Comparison of ENCODE assay signal across 24 mouse cellular contexts in genomic region chr5:140342880-140343279, GRCm38 (mm10). TPM values are rescaled to one million over a fixed set of nuclear protein-coding genes. Genes with fewer than 3 reads are reported as not detected.
DNase-seq lines count a peak whose midpoint lies in the region; ATAC-seq and TF ChIP-seq lines count a peak whose summit lies in the region.
"Had no signal": no experiment of that assay in that cellular context is flagged by ENCODE, and none has a peak within 500 bp of the region (broad histone marks: within the 10 kb centered on the region; RNA-seq: fewer than 3 reads in every experiment).

No protein-coding gene starts in this region.

- no peaks in the 10 kb centered on the region for H3K4me1 ChIP-seq in forebrain, postnatal 0 days (ENCODE audit: insufficient read depth)
- H3K4me1 ChIP-seq in forebrain, embryonic 14.5 days (ENCODE audit: control insufficient read depth, insufficient read depth, low read length) = no peaks in the 10 kb centered on the region
- no peaks in the 10 kb centered on the region for H3K4me1 ChIP-seq in intestine, postnatal 0 days (replicated peaks; ENCODE audit: control insufficient read depth, insufficient read depth, low read length)
- H3K4me1 ChIP-seq in intestine, embryonic 16.5 days (ENCODE audit: control insufficient read depth, insufficient read depth, low read length) = no peaks in the 10 kb centered on the region
- no peaks in the 10 kb centered on the region for H3K4me1 ChIP-seq in liver, postnatal 0 days (ENCODE audit: insufficient read depth)
- no peaks in the 10 kb centered on the region for H3K4me1 ChIP-seq in liver, embryonic 11.5 days (replicated peaks; ENCODE audit: control insufficient read depth, insufficient read depth, low read length)
- H3K4me1 ChIP-seq: embryonic facial prominence, embryonic 13.5 days; forebrain, embryonic 10.5 days; hindbrain, embryonic 15.5 days; limb, embryonic 15.5 days; midbrain, embryonic 12.5 days had no signal

- TF ChIP-seq EP300 in liver, postnatal 0 days (IDR thresholded peaks at IDR 0.05; ENCODE audit: low read depth) = no peak

- WGBS in forebrain, postnatal 0 days = 86% methylated on average over 4 of the region's 4 CpGs
- WGBS in forebrain, embryonic 14.5 days = 90% methylated on average over 4 of the region's 4 CpGs
- 80% methylated on average over 4 of the region's 4 CpGs for WGBS in intestine, postnatal 0 days
- WGBS in intestine, embryonic 16.5 days = 82% methylated on average over 4 of the region's 4 CpGs
- WGBS in liver, postnatal 0 days (ENCODE audit: insufficient replicate concordance) = 83% methylated on average over 4 of the region's 4 CpGs
- WGBS in liver, embryonic 11.5 days = 82% methylated on average over 4 of the region's 4 CpGs

- H3K4me3 ChIP-seq in forebrain, postnatal 0 days (ENCODE audit: low read depth, low read length) = no peak overlapping the region
- no peak overlapping the region for H3K4me3 ChIP-seq in forebrain, embryonic 14.5 days (ENCODE audit: low read depth, low read length)
- H3K4me3 ChIP-seq in intestine, postnatal 0 days (ENCODE audit: low read depth, low read length) = no peak overlapping the region
- no peak overlapping the region for H3K4me3 ChIP-seq in intestine, embryonic 16.5 days (ENCODE audit: low read length)
- H3K4me3 ChIP-seq in liver, postnatal 0 days (ENCODE audit: low read depth, low read length) = no peak overlapping the region
- no peak overlapping the region for H3K4me3 ChIP-seq in liver, embryonic 11.5 days (ENCODE audit: low read depth, low read length)
- H3K4me3 ChIP-seq: embryonic facial prominence, embryonic 13.5 days; forebrain, embryonic 10.5 days; hindbrain, embryonic 15.5 days; limb, embryonic 10.5 days; limb, embryonic 15.5 days; megakaryocyte, embryonic 14.5 days; midbrain, embryonic 12.5 days had no signal

- no peak for DNase-seq in forebrain, postnatal 0 days
- no peak for DNase-seq in forebrain, embryonic 14.5 days (ENCODE audit: low spot score)
- no peak for DNase-seq in liver, postnatal 0 days
- no peak for DNase-seq in liver, embryonic 11.5 days (ENCODE audit: low spot score)
- DNase-seq in brain, adult 2 months (ENCODE audit: low read depth, low spot score) = peak; percentile 7
- DNase-seq: adrenal gland, postnatal 10 days; cerebellum, adult 11 months; cerebellum, adult 9-11 months; gastrocnemius, postnatal 10 days; kidney, postnatal 36 days; layer of hippocampus, postnatal 36 days; lung, postnatal 4 days; thymus, postnatal 4 days had no signal

- no peaks in the 10 kb centered on the region for H3K27me3 ChIP-seq in forebrain, postnatal 0 days (ENCODE audit: insufficient read depth, low read length)
- H3K27me3 ChIP-seq in forebrain, embryonic 14.5 days (replicated peaks; ENCODE audit: control insufficient read depth, insufficient read depth, low read length) = no peaks in the 10 kb centered on the region
- H3K27me3 ChIP-seq in intestine, postnatal 0 days (replicated peaks; ENCODE audit: control insufficient read depth, insufficient read depth, low read length) = no peaks in the 10 kb centered on the region
- no peaks in the 10 kb centered on the region for H3K27me3 ChIP-seq in intestine, embryonic 16.5 days (replicated peaks; ENCODE audit: control insufficient read depth, insufficient read depth, low read length)
- H3K27me3 ChIP-seq in liver, postnatal 0 days (ENCODE audit: insufficient read depth, low read length) = no peaks in the 10 kb centered on the region
- H3K27me3 ChIP-seq in liver, embryonic 11.5 days (replicated peaks; ENCODE audit: control insufficient read depth, insufficient read depth, low read length) = no peaks in the 10 kb centered on the region
- H3K27me3 ChIP-seq: embryonic facial prominence, embryonic 13.5 days; hindbrain, embryonic 15.5 days; limb, embryonic 15.5 days; megakaryocyte, embryonic 14.5 days; midbrain, embryonic 12.5 days had no signal

- peaks cover 4% of the 10 kb centered on the region; the same call in 1 of the 2 replicates for H3K36me3 ChIP-seq in forebrain, postnatal 0 days (ENCODE audit: insufficient read depth)
- H3K36me3 ChIP-seq in forebrain, embryonic 14.5 days (ENCODE audit: control insufficient read depth, insufficient read depth, low read length) = peaks cover 20% of the 10 kb centered on the region
- H3K36me3 ChIP-seq in intestine, postnatal 0 days (ENCODE audit: control insufficient read depth, insufficient read depth) = peaks cover 64% of the 10 kb centered on the region
- peaks cover 24% of the 10 kb centered on the region for H3K36me3 ChIP-seq in intestine, embryonic 16.5 days (ENCODE audit: control insufficient read depth, insufficient read depth, low read length)
- peaks cover 36% of the 10 kb centered on the region for H3K36me3 ChIP-seq in liver, postnatal 0 days (replicated peaks; ENCODE audit: insufficient read depth, low read length)
- H3K36me3 ChIP-seq in liver, embryonic 11.5 days (ENCODE audit: control insufficient read depth, insufficient read depth, low read length) = peaks cover 34% of the 10 kb centered on the region

- peak; percentile 41 for TF ChIP-seq CTCF in forebrain, postnatal 0 days (IDR thresholded peaks at IDR 0.05; ENCODE audit: low read depth)
- TF ChIP-seq CTCF in intestine, postnatal 0 days (IDR thresholded peaks at IDR 0.05; ENCODE audit: low read depth) = peak; percentile 60
- TF ChIP-seq CTCF in liver, postnatal 0 days (IDR thresholded peaks at IDR 0.05; ENCODE audit: low read depth) = peak; percentile 41

- H3K27ac ChIP-seq in forebrain, postnatal 0 days (ENCODE audit: low read depth, low read length) = no peak overlapping the region
- no peak overlapping the region for H3K27ac ChIP-seq in forebrain, embryonic 14.5 days (ENCODE audit: low read depth, low read length)
- no peak overlapping the region for H3K27ac ChIP-seq in intestine, postnatal 0 days (ENCODE audit: low read depth, low read length)
- H3K27ac ChIP-seq in intestine, embryonic 16.5 days (ENCODE audit: low read length) = no peak overlapping the region
- no peak overlapping the region for H3K27ac ChIP-seq in liver, postnatal 0 days (ENCODE audit: low read depth)
- H3K27ac ChIP-seq in liver, embryonic 11.5 days (ENCODE audit: low read depth, low read length) = no peak overlapping the region
- H3K27ac ChIP-seq: embryonic facial prominence, embryonic 13.5 days; forebrain, embryonic 10.5 days; hindbrain, embryonic 15.5 days; limb, embryonic 10.5 days; limb, embryonic 15.5 days; midbrain, embryonic 12.5 days had no signal

- no peak for ATAC-seq in forebrain, postnatal 0 days
- no peak for ATAC-seq in forebrain, embryonic 14.5 days
- ATAC-seq in intestine, postnatal 0 days = no peak
- no peak for ATAC-seq in intestine, embryonic 16.5 days
- no peak for ATAC-seq in liver, postnatal 0 days
- no peak for ATAC-seq in liver, embryonic 11.5 days (replicated peaks; ENCODE audit: low FRiP score)
- ATAC-seq: forebrain, embryonic 16.5 days had no signal

- H3K9me3 ChIP-seq in forebrain, postnatal 0 days (ENCODE audit: low read length) = no peaks in the 10 kb centered on the region
- H3K9me3 ChIP-seq in forebrain, embryonic 14.5 days (replicated peaks; ENCODE audit: control insufficient read depth, low read length) = no peaks in the 10 kb centered on the region
- no peaks in the 10 kb centered on the region for H3K9me3 ChIP-seq in intestine, postnatal 0 days (ENCODE audit: control insufficient read depth)
- 0 out of 2 replicates have a peak, but pooled peaks cover 2% of the 10 kb centered on the region for H3K9me3 ChIP-seq in intestine, embryonic 16.5 days (ENCODE audit: control insufficient read depth, low read length)
- H3K9me3 ChIP-seq in liver, postnatal 0 days (ENCODE audit: low read length) = no peaks in the 10 kb centered on the region
- H3K9me3 ChIP-seq in liver, embryonic 11.5 days (ENCODE audit: control insufficient read depth, low read length) = 0 out of 2 replicates have a peak, but pooled peaks cover 2% of the 10 kb centered on the region
- H3K9me3 ChIP-seq: embryonic facial prominence, embryonic 13.5 days; hindbrain, embryonic 15.5 days; limb, embryonic 10.5 days; limb, embryonic 15.5 days had no signal

- no peak overlapping the region for H3K9ac ChIP-seq in forebrain, postnatal 0 days
- H3K9ac ChIP-seq in forebrain, embryonic 14.5 days (ENCODE audit: low read length) = no peak overlapping the region
- H3K9ac ChIP-seq in intestine, postnatal 0 days (ENCODE audit: low read depth, low read length) = no peak overlapping the region
- H3K9ac ChIP-seq in intestine, embryonic 16.5 days (ENCODE audit: low read depth, low read length) = no peak overlapping the region
- no peak overlapping the region for H3K9ac ChIP-seq in liver, postnatal 0 days (replicated peaks)
- H3K9ac ChIP-seq in liver, embryonic 11.5 days (ENCODE audit: low read depth, low read length) = no peak overlapping the region
- H3K9ac ChIP-seq: embryonic facial prominence, embryonic 13.5 days; hindbrain, embryonic 15.5 days; limb, embryonic 15.5 days; midbrain, embryonic 12.5 days had no signal

- H3K4me2 ChIP-seq in forebrain, postnatal 0 days (ENCODE audit: low read depth) = no peak overlapping the region
- no peak overlapping the region for H3K4me2 ChIP-seq in forebrain, embryonic 14.5 days (ENCODE audit: low read length)
- H3K4me2 ChIP-seq in intestine, postnatal 0 days (replicated peaks; ENCODE audit: low read depth) = no peak overlapping the region
- no peak overlapping the region for H3K4me2 ChIP-seq in intestine, embryonic 16.5 days (ENCODE audit: low read depth, low read length)
- H3K4me2 ChIP-seq in liver, postnatal 0 days (ENCODE audit: low read depth, low read length) = no peak overlapping the region
- no peak overlapping the region for H3K4me2 ChIP-seq in liver, embryonic 11.5 days
- H3K4me2 ChIP-seq: embryonic facial prominence, embryonic 13.5 days; heart, embryonic 11.5 days; hindbrain, embryonic 15.5 days; limb, embryonic 15.5 days; midbrain, embryonic 12.5 days had no signal

RNA-seq across cellular contexts. Expression of gene Mrm2, which starts 11.2 kb away (rescaled TPM):
- 16.0 and 16.2 TPM in 2 replicates for total RNA-seq in forebrain, postnatal 0 days (2014; rRNA removed)
- 14.8 and 15.9 TPM in 2 replicates for polyA plus RNA-seq in forebrain, postnatal 0 days (2015; fragmentation: Nextera tagmentation; extraction: Ambion mirVana)
- 24.5 and 28.3 TPM in 2 replicates for polyA plus RNA-seq in forebrain, embryonic 14.5 days (2014; fragmentation: Nextera tagmentation; extraction: Ambion mirVana)
- 11.2 and 13.7 TPM in 2 replicates for polyA plus RNA-seq in intestine, postnatal 0 days (2015; fragmentation: Nextera tagmentation; extraction: Ambion mirVana)
- polyA plus RNA-seq in intestine, embryonic 16.5 days (2015; fragmentation: Nextera tagmentation; extraction: Ambion mirVana) = 18.3 and 19.6 TPM in 2 replicates
- polyA plus RNA-seq in liver, postnatal 0 days (2015; fragmentation: Nextera tagmentation; extraction: Ambion mirVana) = 7.2 and 8.1 TPM in 2 replicates
- 20.2 and 21.7 TPM in 2 replicates for polyA plus RNA-seq in liver, embryonic 11.5 days (2014; fragmentation: Nextera tagmentation; extraction: Ambion mirVana)

RNA-seq across cellular contexts. Expression of gene Nudt1, which starts 21.4 kb away (rescaled TPM):
- 5.6 and 11.4 TPM in 2 replicates for total RNA-seq in forebrain, postnatal 0 days (2014; rRNA removed)
- 13.5 and 14.7 TPM in 2 replicates for polyA plus RNA-seq in forebrain, postnatal 0 days (2015; fragmentation: Nextera tagmentation; extraction: Ambion mirVana)
- 18.3 and 24.5 TPM in 2 replicates for polyA plus RNA-seq in forebrain, embryonic 14.5 days (2014; fragmentation: Nextera tagmentation; extraction: Ambion mirVana)
- polyA plus RNA-seq in intestine, postnatal 0 days (2015; fragmentation: Nextera tagmentation; extraction: Ambion mirVana) = 28.9 and 34.7 TPM in 2 replicates
- polyA plus RNA-seq in intestine, embryonic 16.5 days (2015; fragmentation: Nextera tagmentation; extraction: Ambion mirVana) = 48.6 and 48.8 TPM in 2 replicates
- 18.1 and 18.6 TPM in 2 replicates for polyA plus RNA-seq in liver, postnatal 0 days (2015; fragmentation: Nextera tagmentation; extraction: Ambion mirVana)
- 58.3 and 62.3 TPM in 2 replicates for polyA plus RNA-seq in liver, embryonic 11.5 days (2014; fragmentation: Nextera tagmentation; extraction: Ambion mirVana)

RNA-seq across cellular contexts. Expression of gene Mad1l1, which starts 21.5 kb away (rescaled TPM):
- total RNA-seq in forebrain, postnatal 0 days (2014; rRNA removed) = 21.3 and 22.8 TPM in 2 replicates
- 26.7 and 29.5 TPM in 2 replicates for polyA plus RNA-seq in forebrain, postnatal 0 days (2015; fragmentation: Nextera tagmentation; extraction: Ambion mirVana)
- polyA plus RNA-seq in forebrain, embryonic 14.5 days (2014; fragmentation: Nextera tagmentation; extraction: Ambion mirVana) = 29.2 and 32.4 TPM in 2 replicates
- 10.3 and 11.1 TPM in 2 replicates for polyA plus RNA-seq in intestine, postnatal 0 days (2015; fragmentation: Nextera tagmentation; extraction: Ambion mirVana)
- 31.4 and 34.1 TPM in 2 replicates for polyA plus RNA-seq in intestine, embryonic 16.5 days (2015; fragmentation: Nextera tagmentation; extraction: Ambion mirVana)
- polyA plus RNA-seq in liver, postnatal 0 days (2015; fragmentation: Nextera tagmentation; extraction: Ambion mirVana) = 16.4 and 17.0 TPM in 2 replicates
- 43.0 and 43.4 TPM in 2 replicates for polyA plus RNA-seq in liver, embryonic 11.5 days (2014; fragmentation: Nextera tagmentation; extraction: Ambion mirVana)

RNA-seq across cellular contexts. Expression of gene Snx8, which starts 46.2 kb away (rescaled TPM):
- total RNA-seq in forebrain, postnatal 0 days (2014; rRNA removed) = 42.8 and 54.6 TPM in 2 replicates
- polyA plus RNA-seq in forebrain, postnatal 0 days (2015; fragmentation: Nextera tagmentation; extraction: Ambion mirVana) = 21.1 and 31.1 TPM in 2 replicates
- polyA plus RNA-seq in forebrain, embryonic 14.5 days (2014; fragmentation: Nextera tagmentation; extraction: Ambion mirVana) = 7.9 and 9.4 TPM in 2 replicates
- 67.5 and 89.0 TPM in 2 replicates for polyA plus RNA-seq in intestine, postnatal 0 days (2015; fragmentation: Nextera tagmentation; extraction: Ambion mirVana)
- polyA plus RNA-seq in intestine, embryonic 16.5 days (2015; fragmentation: Nextera tagmentation; extraction: Ambion mirVana) = 35.9 and 45.2 TPM in 2 replicates
- polyA plus RNA-seq in liver, postnatal 0 days (2015; fragmentation: Nextera tagmentation; extraction: Ambion mirVana) = 11.4 and 12.1 TPM in 2 replicates
- polyA plus RNA-seq in liver, embryonic 11.5 days (2014; fragmentation: Nextera tagmentation; extraction: Ambion mirVana) = 10.6 and 10.7 TPM in 2 replicates
